Mouse (Mus musculus): ENCODE measurements at regions not wholly inside any gene's neighbourhood (a gene's known extent, or its start where the extent isn't known, plus 50 kb on each side); places are given as distances from the start of the nearest gene placed in this dataset.
A peak's percentile ranks its signal among the peaks of the same experiment; 100 is the strongest.

DNA sequence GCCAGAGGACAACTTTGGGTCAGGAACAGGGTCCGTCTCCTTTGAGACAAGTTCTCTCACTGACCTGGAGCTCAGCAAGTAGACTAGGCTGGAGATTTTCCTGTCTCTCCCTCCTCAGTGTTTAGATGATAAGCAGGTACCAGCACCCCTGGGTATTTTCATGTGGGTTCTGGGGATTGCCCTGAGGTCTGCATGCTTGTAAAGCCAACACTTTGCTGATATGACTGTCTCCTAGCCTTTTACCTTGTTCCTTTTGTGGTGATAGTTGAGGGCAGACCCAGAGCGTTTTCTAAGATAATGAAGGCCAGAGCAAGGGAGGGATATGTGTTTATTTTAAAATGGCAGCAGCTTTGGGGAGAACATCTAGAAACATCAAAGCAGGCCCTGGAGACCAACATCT lies 114.1 kb upstream of the Cxcr4 start:
- H3K36me3 ChIP-seq: no peaks in the 10 kb centered on the region
- H3K4me2 ChIP-seq (replicated peaks): no peak overlapping the region
- no peak overlapping the region for H3K9ac ChIP-seq (replicated peaks)
- H3K9me3 ChIP-seq: no peaks in the 10 kb centered on the region
- WGBS: 89% methylated on average over 2 of the region's 2 CpGs
- H3K4me3 ChIP-seq (replicated peaks): no peak overlapping the region
- H3K27ac ChIP-seq: no peak overlapping the region
- H3K4me1 ChIP-seq (replicated peaks): 0 out of 2 replicates have a peak, but pooled peaks cover 2% of the 10 kb centered on the region
- no peak for ATAC-seq
- no peaks in the 10 kb centered on the region for H3K27me3 ChIP-seq

DNA sequence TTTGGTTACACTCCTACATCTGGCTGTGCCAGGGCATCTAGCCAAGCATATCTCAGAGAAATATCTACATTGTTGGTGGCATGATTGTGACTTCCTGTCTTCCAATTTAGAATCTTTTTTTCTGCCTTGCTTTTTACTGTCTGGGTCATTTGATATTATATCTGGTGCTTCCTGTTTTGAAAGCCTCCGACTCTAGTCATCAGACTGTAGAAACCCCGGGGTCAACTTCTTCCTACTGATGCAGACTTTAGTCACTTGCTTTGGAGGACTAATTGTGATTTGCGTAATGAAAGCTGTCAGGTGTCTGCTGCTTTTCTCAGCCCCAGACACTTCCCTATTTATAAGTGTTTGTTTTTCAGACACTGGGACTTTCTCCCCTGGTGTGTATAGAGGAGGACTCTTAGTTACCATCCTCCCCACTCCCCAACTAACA lies 113.0 kb upstream of the Cxcr4 start:
- H3K27me3 ChIP-seq: no peaks in the 10 kb centered on the region
- no peak overlapping the region for H3K4me3 ChIP-seq (replicated peaks)
- H3K36me3 ChIP-seq: no peaks in the 10 kb centered on the region
- no peak overlapping the region for H3K27ac ChIP-seq
- no peak overlapping the region for H3K4me2 ChIP-seq (replicated peaks)
- H3K9ac ChIP-seq (replicated peaks): no peak overlapping the region
- no peaks in the 10 kb centered on the region for H3K9me3 ChIP-seq
- H3K4me1 ChIP-seq (replicated peaks): no peaks in the 10 kb centered on the region
- WGBS: 79% methylated on average over 3 of the region's 3 CpGs
- no peak for ATAC-seq

DNA sequence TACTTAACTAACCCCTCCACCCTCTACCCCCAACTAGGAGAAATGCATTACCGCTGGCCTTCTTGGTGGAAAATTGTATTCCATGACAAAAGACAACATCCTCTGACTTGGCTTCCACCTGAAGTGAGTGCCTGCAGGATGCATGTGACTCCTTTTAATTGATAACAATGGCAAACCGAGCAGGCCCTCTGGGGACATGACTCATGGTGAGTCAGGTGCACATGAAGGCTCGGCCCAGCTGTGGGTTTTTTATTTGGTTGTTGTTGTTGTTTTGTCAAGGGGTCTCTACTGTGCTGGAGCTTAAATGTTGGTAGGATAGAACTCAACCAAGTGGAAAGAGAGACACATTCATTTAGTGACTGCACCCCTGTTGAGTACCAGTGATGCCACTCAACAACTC lies 109.2 kb upstream of the Cxcr4 start:
- no peak for ATAC-seq

DNA sequence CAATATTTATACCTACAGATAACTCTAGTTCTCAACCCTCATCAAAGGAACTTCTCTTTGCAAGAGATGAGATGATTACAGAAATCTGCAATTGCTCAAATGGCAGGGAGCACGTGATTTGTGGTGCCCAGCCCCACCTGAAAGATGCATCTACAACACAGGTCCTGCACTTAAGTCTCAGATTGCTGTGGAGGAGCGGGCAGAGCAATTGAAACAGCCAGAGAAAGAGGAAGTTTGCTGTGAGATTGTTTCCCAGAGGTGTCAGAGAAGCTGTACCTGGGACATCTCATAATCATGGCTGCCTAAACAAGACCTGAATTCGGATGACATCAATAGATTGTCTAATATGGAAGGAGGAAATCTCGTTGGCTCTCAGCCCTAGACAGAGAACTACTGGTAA lies 105.9 kb upstream of the Cxcr4 start:
- no peaks in the 10 kb centered on the region for H3K9me3 ChIP-seq
- H3K4me3 ChIP-seq (replicated peaks): no peak overlapping the region
- H3K9ac ChIP-seq (replicated peaks): no peak overlapping the region
- no peak overlapping the region for H3K4me2 ChIP-seq (replicated peaks)
- H3K36me3 ChIP-seq: no peaks in the 10 kb centered on the region
- no peak overlapping the region for H3K27ac ChIP-seq
- no peak for ATAC-seq
- H3K27me3 ChIP-seq: no peaks in the 10 kb centered on the region
- H3K4me1 ChIP-seq (replicated peaks): no peaks in the 10 kb centered on the region
- 98% methylated on average over 4 of the region's 4 CpGs for WGBS

More for the DNA sequence above, 109.2 kb upstream of the Cxcr4 start:
- Histone ChIP-seq H3K4me3 (replicated peaks) (no peak overlapping the region), H3K27ac (no peak overlapping the region), H3K9me3 (no peaks in the 10 kb centered on the region), H3K4me2 (replicated peaks) (no peak overlapping the region), H3K9ac (replicated peaks) (no peak overlapping the region), H3K36me3 (no peaks in the 10 kb centered on the region), H3K4me1 (replicated peaks) (no peaks in the 10 kb centered on the region), H3K27me3 (no peaks in the 10 kb centered on the region)
- WGBS: 75% methylated on average over 3 of the region's 3 CpGs

DNA sequence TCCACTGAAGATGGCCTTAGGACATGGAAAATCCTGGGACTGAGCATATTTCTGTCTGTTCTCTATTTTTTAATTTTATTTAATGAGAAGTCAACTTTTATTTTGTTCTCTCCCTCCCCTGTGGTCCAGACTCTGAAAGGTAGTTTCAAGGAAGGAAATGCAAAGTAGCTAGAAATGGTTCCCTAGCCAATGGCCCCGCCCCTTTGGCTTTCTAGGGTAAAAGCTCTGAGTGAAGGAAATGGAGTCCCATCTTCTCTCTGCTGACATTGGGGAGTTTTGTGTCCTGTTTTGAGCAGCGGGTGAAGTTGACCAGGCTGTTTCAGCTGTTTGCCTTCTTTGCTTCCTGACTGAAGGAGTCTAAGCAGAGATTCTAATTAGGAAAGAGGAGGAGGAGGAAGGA lies 103.8 kb upstream of the Cxcr4 start:
- H3K9ac ChIP-seq (replicated peaks): no peak overlapping the region
- WGBS: 92% methylated on average over 2 of the region's 2 CpGs
- H3K27ac ChIP-seq: no peak overlapping the region
- no peaks in the 10 kb centered on the region for H3K9me3 ChIP-seq
- H3K4me3 ChIP-seq (replicated peaks): no peak overlapping the region
- H3K4me2 ChIP-seq (replicated peaks): no peak overlapping the region
- H3K36me3 ChIP-seq: no peaks in the 10 kb centered on the region
- peaks cover 10% of the 10 kb centered on the region for H3K4me1 ChIP-seq (replicated peaks)
- no peaks in the 10 kb centered on the region for H3K27me3 ChIP-seq
- ATAC-seq: no peak

DNA sequence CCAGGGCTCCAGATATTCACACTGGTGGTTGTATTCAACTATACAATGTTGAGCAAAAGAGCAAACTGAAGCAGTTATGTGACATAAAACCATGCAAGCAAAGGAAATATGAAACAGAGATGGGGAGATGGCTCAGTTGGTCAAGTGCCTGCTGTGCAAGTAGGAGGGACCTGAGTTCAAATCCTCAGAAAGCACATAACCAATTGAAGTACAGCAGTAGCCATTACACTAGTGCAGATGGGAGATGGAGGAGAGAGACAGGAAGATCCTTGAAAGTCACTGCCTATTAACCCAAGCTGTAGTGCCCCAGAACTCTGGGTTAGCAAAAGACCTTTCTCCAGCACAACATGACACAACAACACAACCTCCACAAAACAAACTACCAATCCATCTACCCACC lies 100.7 kb upstream of the Cxcr4 start:
- Histone ChIP-seq H3K9ac (replicated peaks) (no peak overlapping the region), H3K27ac (no peak overlapping the region), H3K36me3 (no peaks in the 10 kb centered on the region), H3K4me2 (replicated peaks) (no peak overlapping the region), H3K4me3 (replicated peaks) (no peak overlapping the region), H3K9me3 (no peaks in the 10 kb centered on the region), H3K27me3 (no peaks in the 10 kb centered on the region), H3K4me1 (replicated peaks) (peaks cover 16% of the 10 kb centered on the region)
- ATAC-seq: no peak

DNA sequence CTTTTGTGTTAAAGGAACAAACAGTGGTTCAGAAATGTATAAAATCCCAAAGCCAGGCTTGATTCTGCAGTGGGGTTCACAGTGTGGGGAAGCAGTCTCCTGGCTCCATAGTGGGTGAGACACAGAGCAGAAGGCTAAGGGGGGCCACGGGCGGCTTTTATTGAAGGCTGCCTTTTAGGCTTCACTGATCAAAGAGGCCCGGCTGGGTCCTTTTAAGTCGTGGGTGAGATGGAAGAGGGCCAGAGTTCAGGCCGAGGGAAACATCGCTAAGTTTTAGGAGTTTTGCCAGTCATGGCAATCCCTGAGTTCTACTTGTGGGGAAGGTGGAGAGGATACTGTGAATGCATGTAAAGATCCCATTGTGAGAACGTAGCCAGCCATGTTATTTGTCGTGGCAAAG lies 100.2 kb upstream of the Cxcr4 start:
- Histone ChIP-seq H3K27ac (no peak overlapping the region), H3K4me3 (replicated peaks) (no peak overlapping the region), H3K9me3 (no peaks in the 10 kb centered on the region), H3K9ac (replicated peaks) (no peak overlapping the region), H3K4me1 (replicated peaks) (peaks cover 20% of the 10 kb centered on the region), H3K4me2 (replicated peaks) (no peak overlapping the region), H3K36me3 (no peaks in the 10 kb centered on the region), H3K27me3 (no peaks in the 10 kb centered on the region)
- 8% methylated on average over 8 of the region's 8 CpGs for WGBS
- peak; percentile 62; the same call in 1 of the 2 replicates for ATAC-seq

DNA sequence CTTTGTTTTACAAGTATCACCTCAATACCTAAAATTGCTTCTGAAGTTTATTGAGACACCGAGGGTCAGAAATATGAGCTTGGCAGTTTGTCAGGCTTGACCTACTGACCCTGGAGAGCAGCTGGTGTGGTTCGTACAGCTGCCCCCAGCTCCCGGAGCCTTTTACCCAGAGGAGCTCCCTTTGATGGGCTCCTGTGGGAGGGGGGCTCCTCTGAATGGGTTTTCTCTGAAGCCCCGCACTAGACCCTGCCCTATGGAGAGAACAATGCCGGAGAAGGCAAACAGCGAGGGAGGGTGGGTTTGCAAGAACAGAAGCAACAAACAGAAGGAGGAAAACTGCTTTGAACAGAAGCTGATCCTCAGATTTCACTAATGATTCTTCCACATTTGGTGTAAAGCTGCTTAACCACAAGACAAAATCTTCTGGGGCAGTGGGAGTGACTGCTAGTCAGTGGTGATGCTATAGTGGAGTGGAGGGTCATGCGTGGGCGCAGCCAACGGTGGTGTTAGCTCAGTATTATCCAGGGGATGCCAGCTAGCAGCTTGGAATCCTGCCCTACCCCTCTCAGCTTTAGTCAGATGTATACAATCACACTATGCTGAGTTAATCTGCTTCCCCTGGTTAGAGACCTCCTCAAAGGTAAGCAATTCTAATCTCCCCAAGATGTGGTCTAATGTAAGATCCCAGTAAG lies 95.3 kb upstream of the Cxcr4 start:
- Histone ChIP-seq H3K4me2 (replicated peaks) (0 out of 2 replicates have a peak overlapping the region, but pooled peaks have one; percentile 7), H3K9me3 (no peaks in the 10 kb centered on the region), H3K36me3 (no peaks in the 10 kb centered on the region), H3K4me3 (replicated peaks) (no peak overlapping the region), H3K27ac (peak overlapping the region; percentile 65), H3K27me3 (no peaks in the 10 kb centered on the region), H3K9ac (replicated peaks) (no peak overlapping the region), H3K4me1 (replicated peaks) (peaks cover 41% of the 10 kb centered on the region)
- 2% methylated on average over 9 of the region's 9 CpGs for WGBS
- peak; percentile 86 for ATAC-seq

DNA sequence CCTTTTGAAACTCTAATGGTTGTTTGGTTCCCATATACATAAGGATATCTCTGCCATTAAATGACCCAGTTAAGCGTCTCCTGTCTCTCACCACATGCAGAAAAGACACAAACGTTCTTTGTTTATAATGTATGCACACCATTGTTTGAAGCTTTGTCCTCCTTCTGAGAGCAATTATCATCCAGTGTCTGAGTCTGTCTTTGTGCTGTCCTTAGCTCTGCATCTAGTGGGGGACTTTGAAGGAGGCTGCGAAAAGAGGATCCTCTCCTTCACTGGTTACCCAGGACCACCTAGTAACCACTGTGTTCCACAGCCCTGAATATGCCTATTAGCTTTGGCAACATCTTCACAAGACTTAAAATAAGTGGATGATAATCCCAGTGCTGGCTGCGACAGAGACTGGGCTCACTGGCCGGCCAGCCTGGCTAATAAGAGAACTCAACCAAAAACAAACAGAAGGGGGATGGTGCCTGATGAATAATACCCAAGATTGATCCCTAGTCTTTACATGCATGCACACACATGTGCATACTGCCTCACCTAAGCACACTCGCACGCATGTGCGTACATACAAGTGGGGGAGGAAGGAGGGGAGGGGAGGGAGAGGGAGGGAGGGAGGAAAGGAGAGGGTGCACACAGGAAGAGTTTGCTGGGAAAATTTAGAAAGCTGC lies 93.5 kb upstream of the Cxcr4 start:
- Histone ChIP-seq H3K4me2 (replicated peaks) (no peak overlapping the region), H3K36me3 (no peaks in the 10 kb centered on the region), H3K4me3 (replicated peaks) (no peak overlapping the region), H3K9ac (replicated peaks) (no peak overlapping the region), H3K9me3 (no peaks in the 10 kb centered on the region), H3K27me3 (no peaks in the 10 kb centered on the region), H3K27ac (peak overlapping the region; percentile 28; the same call in 1 of the 2 replicates), H3K4me1 (replicated peaks) (peaks cover 40% of the 10 kb centered on the region)
- ATAC-seq: 0 out of 2 replicates have a peak, but pooled peaks have one; percentile 22
- WGBS: 23% methylated on average over 8 of the region's 8 CpGs

DNA sequence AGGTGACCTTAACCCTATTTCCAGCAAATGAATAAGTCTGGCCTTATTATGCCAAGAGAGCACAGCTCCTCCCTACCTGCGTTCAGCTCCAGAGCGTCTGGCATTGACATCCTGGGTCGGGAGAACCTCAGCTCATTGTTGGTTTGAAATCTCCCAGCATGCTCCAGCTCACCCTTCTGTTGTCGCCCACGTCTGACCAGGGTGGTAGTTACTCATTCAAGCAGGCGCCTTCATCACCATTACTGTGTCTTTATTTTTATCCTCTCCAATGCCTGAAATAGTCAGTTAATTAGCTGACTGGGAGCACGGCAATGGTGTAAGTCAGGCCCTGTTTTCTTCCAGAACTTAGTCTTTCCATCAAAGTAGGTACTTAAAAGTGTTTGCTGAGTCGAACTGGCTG lies 90.8 kb upstream of the Cxcr4 start:
- 71% methylated on average over 8 of the region's 8 CpGs for WGBS
- Histone ChIP-seq H3K27me3 (no peaks in the 10 kb centered on the region), H3K4me3 (replicated peaks) (no peak overlapping the region), H3K36me3 (no peaks in the 10 kb centered on the region), H3K9me3 (no peaks in the 10 kb centered on the region), H3K4me1 (replicated peaks) (peaks cover 53% of the 10 kb centered on the region), H3K9ac (replicated peaks) (no peak overlapping the region), H3K4me2 (replicated peaks) (no peak overlapping the region), H3K27ac (no peak overlapping the region)
- ATAC-seq: no peak

DNA sequence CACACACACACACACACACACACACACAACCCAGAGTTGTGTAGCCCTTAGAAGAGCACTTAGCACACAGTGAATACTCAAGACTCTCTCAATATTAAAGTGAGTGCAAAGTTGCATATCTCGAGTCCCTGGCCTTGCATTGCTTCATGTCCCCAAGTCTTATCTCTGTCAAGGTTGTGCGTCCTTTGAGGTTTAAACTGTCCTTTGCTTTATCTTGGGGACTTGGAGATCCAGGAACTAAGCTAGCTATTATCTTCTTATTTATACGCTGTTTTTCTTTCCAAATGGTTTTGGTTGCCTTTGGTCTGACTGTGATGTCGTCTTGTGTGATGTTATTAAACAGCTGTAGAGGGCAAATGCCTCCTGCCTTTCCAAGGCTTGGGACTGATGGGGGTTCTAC lies 89.2 kb upstream of the Cxcr4 start:
- H3K27ac ChIP-seq: no peak overlapping the region
- H3K4me1 ChIP-seq (replicated peaks): peaks cover 37% of the 10 kb centered on the region
- H3K9me3 ChIP-seq: no peaks in the 10 kb centered on the region
- WGBS: 63% methylated on average over 4 of the region's 4 CpGs
- H3K9ac ChIP-seq (replicated peaks): no peak overlapping the region
- H3K4me3 ChIP-seq (replicated peaks): no peak overlapping the region
- ATAC-seq: no peak
- no peak overlapping the region for H3K4me2 ChIP-seq (replicated peaks)
- H3K27me3 ChIP-seq: no peaks in the 10 kb centered on the region
- H3K36me3 ChIP-seq: no peaks in the 10 kb centered on the region

DNA sequence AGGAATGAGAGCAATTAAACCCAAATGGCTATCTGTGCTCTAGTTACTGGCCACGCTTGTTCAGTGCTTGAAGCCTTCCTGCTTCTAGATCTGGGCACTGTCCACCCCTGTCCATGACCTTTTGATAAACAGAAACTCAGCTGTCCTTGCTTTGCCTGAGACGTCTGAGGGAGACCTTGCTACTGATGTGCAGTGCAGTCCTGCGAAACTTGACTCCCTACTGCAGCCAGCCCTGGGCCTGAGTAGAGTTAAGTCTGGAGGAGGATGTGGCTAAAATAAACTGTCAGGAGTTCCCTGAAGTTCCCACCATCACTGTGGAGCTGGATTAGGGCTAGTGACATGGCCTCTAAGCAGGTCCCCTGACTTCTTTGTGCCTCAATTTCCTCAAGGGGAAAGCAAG lies 88.4 kb upstream of the Cxcr4 start:
- no peaks in the 10 kb centered on the region for H3K9me3 ChIP-seq
- no peaks in the 10 kb centered on the region for H3K36me3 ChIP-seq
- H3K4me3 ChIP-seq (replicated peaks): no peak overlapping the region
- WGBS: 66% methylated on average over 3 of the region's 3 CpGs
- H3K27ac ChIP-seq: no peak overlapping the region
- H3K9ac ChIP-seq (replicated peaks): no peak overlapping the region
- no peak overlapping the region for H3K4me2 ChIP-seq (replicated peaks)
- peaks cover 29% of the 10 kb centered on the region for H3K4me1 ChIP-seq (replicated peaks)
- no peak for ATAC-seq
- H3K27me3 ChIP-seq: no peaks in the 10 kb centered on the region

DNA sequence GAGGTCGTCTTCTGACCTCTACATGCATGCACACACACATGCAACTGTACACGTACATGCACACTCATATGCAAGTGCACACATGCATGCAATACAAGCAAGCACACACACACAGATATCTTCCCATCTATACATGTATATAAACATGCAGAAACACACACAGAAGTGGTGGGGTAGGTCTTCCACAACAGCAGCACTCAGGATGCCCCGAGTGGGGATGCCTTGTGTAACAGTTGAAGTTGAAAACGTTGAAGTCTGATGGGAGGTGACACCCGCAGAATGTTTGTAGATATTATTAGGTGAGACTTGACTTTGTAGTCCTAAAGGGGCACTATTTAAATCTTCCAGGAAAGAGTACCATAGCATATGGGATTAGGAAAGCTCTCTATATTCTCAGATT lies 87.9 kb upstream of the Cxcr4 start:
- 78% methylated on average over 5 of the region's 5 CpGs for WGBS
- Histone ChIP-seq H3K4me3 (replicated peaks) (no peak overlapping the region), H3K27ac (no peak overlapping the region), H3K4me1 (replicated peaks) (peaks cover 25% of the 10 kb centered on the region), H3K9me3 (no peaks in the 10 kb centered on the region), H3K9ac (replicated peaks) (no peak overlapping the region), H3K27me3 (no peaks in the 10 kb centered on the region), H3K4me2 (replicated peaks) (no peak overlapping the region), H3K36me3 (no peaks in the 10 kb centered on the region)
- no peak for ATAC-seq
